Mouse (Mus musculus) heart, embryonic 12.5 days (tissue): Measurements from ENCODE around the gene Nubpl. TPM values are rescaled to one million over a fixed set of nuclear protein-coding genes. Genes with fewer than 3 reads are reported as not detected.
"Not testable (repeated sequence)": the region's sequence is repeated elsewhere in the genome, so short reads cannot be mapped to it uniquely, and the experiment has no call there.

Experiments used
- ATAC-seq: fragments of 200-750 bp; cut with Nextera tagmentation; 2 replicates; pipeline ENCODE4 v1.8.0; 2017; ENCODE audit warnings: moderate TSS enrichment, moderate library complexity; ENCODE audit not compliant: insufficient number of reproducible peaks, low FRiP score
- H3K27ac ChIP-seq: fragments of 300-500 bp; sonication (generic); 2 replicates; pipeline ENCODE4 v1.5.1; 2016; ENCODE audit warnings: mild to moderate bottlenecking, moderate library complexity; ENCODE audit not compliant: poor library complexity, severe bottlenecking
- H3K27me3 ChIP-seq: fragments of 300-500 bp; sonication (generic); replicated peaks from 2 replicates; pipeline ENCODE4 v1.6.1; 2016; ENCODE audit warnings: mild to moderate bottlenecking, moderate library complexity
- H3K36me3 ChIP-seq: fragments of 300-500 bp; sonication (generic); 2 replicates; pipeline ENCODE4 v1.6.1; 2016; ENCODE audit warnings: mild to moderate bottlenecking, moderate library complexity
- H3K4me1 ChIP-seq: fragments of 300-500 bp; sonication (generic); replicated peaks from 2 replicates; pipeline ENCODE4 v1.6.1; 2016; ENCODE audit warnings: mild to moderate bottlenecking
- H3K4me2 ChIP-seq: fragments of 300-500 bp; sonication (generic); 2 replicates; pipeline ENCODE4 v1.6.1; 2016; ENCODE audit warnings: mild to moderate bottlenecking, moderate library complexity
- H3K4me3 ChIP-seq: fragments of 300-500 bp; sonication (generic); 2 replicates; pipeline ENCODE4 v1.5.1; 2016; ENCODE audit warnings: mild to moderate bottlenecking
- H3K9ac ChIP-seq: fragments of 300-500 bp; sonication (generic); 2 replicates; pipeline ENCODE4 v1.6.1; 2016; ENCODE audit warnings: mild to moderate bottlenecking, moderate library complexity
- H3K9me3 ChIP-seq: fragments of 300-500 bp; sonication (generic); replicated peaks from 2 replicates; pipeline ENCODE4 v1.6.1; 2016; ENCODE audit warnings: mild to moderate bottlenecking, moderate library complexity
- WGBS: fragments of 180-500 bp; shearing (Covaris S2); methylation state at CpG from one replicate; pipeline ENCODE4 v1.1.7; 2016; 5-methylcytosine and 5-hydroxymethylcytosine counted together
- polyA plus RNA-seq: library from polyadenylated mRNA; unstranded; fragments of >200 nt; fragmentation: Nextera tagmentation; extraction: Ambion mirVana; gene quantifications from 2 replicates; pipeline ENCODE4 v1.2.1, GENCODE M21; 2016

Nubpl gene
- polyA plus RNA-seq, 1 experiment from 2014 or later: 11.0 TPM

DNA sequence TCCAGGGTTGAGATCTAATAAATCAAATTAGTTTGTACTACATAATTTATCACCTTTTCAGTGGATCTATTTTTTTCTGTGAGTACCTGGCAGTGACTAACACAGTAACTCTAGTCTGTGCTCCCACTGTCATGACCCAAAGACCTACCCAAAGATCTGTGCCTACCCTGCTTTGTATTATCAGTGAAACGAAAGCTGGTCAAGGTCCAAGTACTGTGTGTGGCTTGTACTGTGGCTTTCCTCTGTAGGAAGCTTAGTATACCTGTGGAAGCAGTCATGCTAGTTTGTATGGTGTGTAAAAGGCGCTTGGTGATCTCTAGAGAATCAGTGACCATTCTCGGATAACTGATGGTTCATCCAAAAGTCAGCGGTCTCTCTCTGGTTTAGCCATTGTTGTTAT is 57.4 kb downstream of the Nubpl start:
- H3K27ac ChIP-seq: no peak overlapping the region
- WGBS: 85% methylated on average over 4 of the region's 4 CpGs
- ATAC-seq: no peak
- no peak overlapping the region for H3K4me3 ChIP-seq
- no peaks in the 10 kb centered on the region for H3K9me3 ChIP-seq
- no peak overlapping the region for H3K9ac ChIP-seq
- no peaks in the 10 kb centered on the region for H3K27me3 ChIP-seq
- no peaks in the 10 kb centered on the region for H3K4me1 ChIP-seq
- no peak overlapping the region for H3K4me2 ChIP-seq
- no peaks in the 10 kb centered on the region for H3K36me3 ChIP-seq

DNA sequence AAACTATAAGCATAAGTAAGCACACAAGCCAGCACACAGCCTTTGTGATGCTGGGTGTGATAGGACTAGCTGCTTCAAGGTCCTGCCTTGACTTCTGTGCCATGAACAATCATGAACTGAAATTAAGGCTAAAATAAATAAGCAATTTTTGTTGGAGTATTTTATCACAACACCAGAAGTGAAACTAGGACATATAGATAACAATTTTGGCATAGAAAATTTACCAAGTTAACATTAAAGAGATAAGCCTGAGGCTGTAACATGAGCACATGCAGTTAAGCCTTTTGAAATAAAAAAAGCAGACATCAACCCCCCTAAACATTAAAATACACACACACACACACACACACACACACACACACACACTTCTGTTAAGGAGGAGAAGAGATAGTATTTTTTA is 66.9 kb downstream of the Nubpl start:
- Histone ChIP-seq H3K9me3 (peaks cover 6% of the 10 kb centered on the region), H3K9ac (no peak overlapping the region), H3K27ac (no peak overlapping the region), H3K36me3 (no peaks in the 10 kb centered on the region), H3K4me2 (no peak overlapping the region), H3K4me1 (no peaks in the 10 kb centered on the region), H3K4me3 (no peak overlapping the region), H3K27me3 (no peaks in the 10 kb centered on the region)
- ATAC-seq: no peak

DNA sequence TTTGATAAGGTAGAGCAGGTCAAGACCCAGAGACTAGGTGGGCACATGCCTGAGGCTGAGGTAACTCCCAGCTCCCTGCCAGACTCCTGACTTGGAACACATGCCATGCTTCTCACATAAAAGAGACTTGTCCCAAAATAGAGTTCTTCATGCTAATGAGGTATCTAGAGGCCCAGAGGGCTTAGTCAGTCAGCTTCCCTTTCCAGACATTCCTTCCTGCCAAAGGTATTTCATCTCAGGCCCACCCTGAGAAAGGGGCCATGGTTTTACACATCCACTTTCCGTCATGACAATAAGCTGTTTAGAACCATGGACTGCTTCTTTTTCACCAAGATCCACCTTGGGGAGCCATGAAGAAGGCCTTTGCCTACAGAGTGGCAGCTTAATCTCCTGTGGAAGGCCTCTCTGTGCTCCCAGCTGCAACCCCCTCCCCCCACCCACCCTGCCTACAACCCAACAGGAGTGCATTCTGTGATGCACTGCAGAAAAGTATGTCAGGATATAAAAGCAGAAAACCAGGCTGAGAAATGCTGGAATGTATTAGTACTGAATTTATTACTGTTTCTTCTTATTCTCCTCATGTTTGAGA is 88.8 kb downstream of the Nubpl start:
- Histone ChIP-seq H3K4me3 (no peak overlapping the region), H3K4me2 (no peak overlapping the region), H3K9me3 (no peaks in the 10 kb centered on the region), H3K36me3 (no peaks in the 10 kb centered on the region), H3K27ac (peak overlapping the region; percentile 78), H3K4me1 (peaks cover 11% of the 10 kb centered on the region), H3K27me3 (no peaks in the 10 kb centered on the region), H3K9ac (no peak overlapping the region)
- 31% methylated on average over 1 of the region's 1 CpGs for WGBS
- peak; percentile 36; the same call in 1 of the 2 replicates for ATAC-seq

DNA sequence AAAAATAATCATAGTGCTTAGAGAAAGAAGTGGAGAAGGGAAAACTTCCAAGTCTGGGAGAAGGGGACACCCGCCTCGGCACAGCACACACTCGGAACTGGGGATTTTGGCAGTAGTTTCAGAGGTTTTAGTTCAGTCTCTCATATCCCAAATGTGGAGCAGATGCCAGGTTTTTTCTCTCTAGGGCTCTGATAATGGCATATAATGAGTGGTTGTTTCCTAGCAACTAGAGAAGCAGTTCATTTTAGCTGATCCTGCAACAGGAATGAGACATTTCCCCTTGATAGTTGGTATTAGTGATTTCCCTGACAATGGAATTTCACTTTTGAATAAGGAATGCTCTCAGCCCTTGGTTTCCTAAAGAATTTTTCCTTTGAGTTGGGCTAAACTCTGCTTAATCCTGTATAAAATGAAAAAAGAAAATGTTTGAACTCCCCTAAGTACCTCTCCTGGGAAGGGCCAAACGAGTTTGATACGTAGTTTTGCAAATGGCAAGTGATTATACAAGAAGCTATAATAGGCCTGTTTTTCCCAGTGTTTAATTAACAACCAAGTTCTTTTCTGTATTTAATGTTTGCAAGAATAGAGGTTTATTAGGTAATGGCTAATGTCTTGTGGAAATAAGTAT is 89.5 kb downstream of the Nubpl start:
- 67% methylated on average over 5 of the region's 5 CpGs for WGBS
- Histone ChIP-seq H3K27me3 (no peaks in the 10 kb centered on the region), H3K36me3 (no peaks in the 10 kb centered on the region), H3K27ac (no peak overlapping the region), H3K4me2 (no peak overlapping the region), H3K4me1 (peaks cover 11% of the 10 kb centered on the region), H3K9ac (no peak overlapping the region), H3K4me3 (no peak overlapping the region), H3K9me3 (no peaks in the 10 kb centered on the region)
- no peak for ATAC-seq

DNA sequence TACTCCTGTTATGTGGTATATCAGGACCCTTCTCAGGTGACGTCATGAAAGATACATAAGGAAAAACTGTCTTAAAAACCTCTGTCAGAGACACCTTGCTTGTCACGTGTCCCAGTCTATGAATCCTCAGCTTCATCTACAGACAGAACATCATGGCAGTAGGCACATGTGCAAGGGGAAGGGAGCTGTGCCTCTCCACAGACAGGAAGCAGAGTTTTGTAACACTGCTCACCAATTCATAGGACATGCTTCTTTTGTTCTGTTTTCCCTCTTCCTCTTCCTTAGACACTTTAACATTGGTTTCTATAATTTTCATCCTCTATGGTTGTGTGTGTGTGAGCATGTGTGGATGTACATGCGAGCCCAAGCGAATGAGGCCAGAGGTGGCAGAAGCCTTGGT is 100.9 kb downstream of the Nubpl start:
- no peak overlapping the region for H3K9ac ChIP-seq
- 81% methylated on average over 4 of the region's 4 CpGs for WGBS
- H3K27me3 ChIP-seq: no peaks in the 10 kb centered on the region
- ATAC-seq: no peak
- no peak overlapping the region for H3K4me3 ChIP-seq
- no peaks in the 10 kb centered on the region for H3K9me3 ChIP-seq
- H3K4me2 ChIP-seq: no peak overlapping the region
- H3K36me3 ChIP-seq: no peaks in the 10 kb centered on the region
- no peak overlapping the region for H3K27ac ChIP-seq
- H3K4me1 ChIP-seq: no peaks in the 10 kb centered on the region

DNA sequence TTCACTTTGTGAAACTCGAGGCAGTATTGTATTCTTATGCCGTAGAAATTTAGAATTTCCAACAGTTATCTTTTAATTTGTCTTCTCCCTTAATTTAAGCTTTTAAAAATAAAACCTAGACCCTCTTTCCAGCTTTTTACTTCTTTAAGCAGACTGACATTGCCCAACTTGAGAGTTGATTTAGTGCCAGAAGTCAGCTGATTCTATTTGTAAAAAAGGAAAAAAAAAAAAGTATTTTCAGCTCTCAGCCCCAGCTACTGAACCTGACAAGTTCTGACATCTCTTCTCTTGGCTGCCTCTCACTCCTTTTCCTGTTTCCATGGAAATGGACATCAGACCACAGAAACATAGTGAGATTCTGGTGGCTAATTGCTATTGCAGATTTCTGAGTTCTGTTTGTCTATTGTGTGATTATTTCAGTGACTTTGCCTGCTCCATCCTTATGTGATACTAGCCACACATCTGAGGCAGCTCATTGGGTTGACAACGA is 111.6 kb downstream of the Nubpl start:
- Histone ChIP-seq H3K4me3 (no peak overlapping the region), H3K4me1 (no peaks in the 10 kb centered on the region), H3K9ac (no peak overlapping the region), H3K27ac (no peak overlapping the region), H3K9me3 (no peaks in the 10 kb centered on the region), H3K4me2 (no peak overlapping the region), H3K36me3 (no peaks in the 10 kb centered on the region), H3K27me3 (no peaks in the 10 kb centered on the region)
- no peak for ATAC-seq
- WGBS: 74% methylated on average over 3 of the region's 3 CpGs

DNA sequence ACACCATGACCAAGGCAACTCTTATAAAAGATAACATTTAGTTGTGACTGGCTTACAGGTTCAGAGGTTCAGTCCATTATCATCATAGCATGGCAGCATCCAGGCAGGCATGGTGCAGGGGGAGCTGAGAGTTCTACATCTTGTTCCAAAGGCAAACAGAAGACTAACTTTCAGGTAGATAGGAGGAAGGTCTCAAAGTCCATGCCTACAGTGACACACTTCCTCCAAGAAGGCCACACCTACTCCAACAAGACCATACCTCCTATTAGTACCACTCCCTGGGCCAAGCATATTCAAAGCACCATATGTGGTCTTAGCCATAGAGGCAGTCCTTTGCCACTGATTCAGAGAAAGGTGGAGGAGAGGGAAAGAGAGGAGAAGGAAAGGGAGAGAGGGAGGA is 113.6 kb downstream of the Nubpl start:
- H3K4me2 ChIP-seq: no peak overlapping the region
- H3K4me3 ChIP-seq: no peak overlapping the region
- ATAC-seq: no peak
- no peak overlapping the region for H3K27ac ChIP-seq
- H3K36me3 ChIP-seq: no peaks in the 10 kb centered on the region
- H3K27me3 ChIP-seq: no peaks in the 10 kb centered on the region
- no peaks in the 10 kb centered on the region for H3K4me1 ChIP-seq
- no peaks in the 10 kb centered on the region for H3K9me3 ChIP-seq
- no peak overlapping the region for H3K9ac ChIP-seq

DNA sequence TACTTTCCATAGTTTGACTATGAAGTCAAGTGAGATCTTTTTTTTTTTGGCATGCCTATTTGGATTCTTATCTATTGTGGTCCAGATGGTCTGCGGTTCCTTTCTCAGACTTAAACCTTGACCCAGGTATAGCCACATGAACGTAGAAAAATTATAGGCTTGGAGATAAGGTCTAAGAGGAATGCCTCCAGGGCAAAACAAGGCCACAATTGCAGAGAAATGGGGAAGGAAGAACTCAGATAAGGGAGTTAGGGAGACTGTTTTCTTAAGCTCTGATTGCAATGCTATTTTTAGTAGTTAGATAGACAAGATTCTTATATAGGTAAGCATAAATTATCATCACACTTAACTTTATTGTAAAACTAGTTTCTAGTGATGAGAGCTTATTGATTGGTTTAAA is 117.3 kb downstream of the Nubpl start:
- Histone ChIP-seq H3K9me3 (no peaks in the 10 kb centered on the region), H3K4me1 (no peaks in the 10 kb centered on the region), H3K9ac (no peak overlapping the region), H3K4me2 (no peak overlapping the region), H3K27me3 (no peaks in the 10 kb centered on the region), H3K36me3 (no peaks in the 10 kb centered on the region), H3K4me3 (no peak overlapping the region), H3K27ac (no peak overlapping the region)
- ATAC-seq: no peak
- 32% methylated on average over 2 of the region's 2 CpGs for WGBS

DNA sequence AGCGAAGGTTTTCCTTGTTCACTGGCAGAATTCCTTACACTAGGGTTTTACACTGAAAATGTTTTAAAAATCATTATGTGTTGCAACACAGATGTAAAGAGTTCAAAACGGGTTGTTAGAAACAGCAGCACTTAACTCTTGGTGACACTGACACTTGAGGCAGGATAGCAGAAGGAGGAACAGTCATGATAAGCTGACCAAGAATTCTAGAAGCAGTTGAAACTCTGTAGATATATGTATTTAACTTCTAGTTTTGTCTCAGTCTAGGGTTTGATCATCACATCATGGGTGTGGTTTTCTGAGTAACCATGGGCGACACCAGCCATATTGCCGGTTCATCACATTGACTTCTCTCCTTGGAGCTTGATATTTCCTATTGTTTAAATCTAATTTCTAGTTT is 127.4 kb downstream of the Nubpl start:
- H3K4me3 ChIP-seq: no peak overlapping the region
- H3K9me3 ChIP-seq: no peaks in the 10 kb centered on the region
- H3K27ac ChIP-seq: no peak overlapping the region
- H3K36me3 ChIP-seq: no peaks in the 10 kb centered on the region
- H3K27me3 ChIP-seq: no peaks in the 10 kb centered on the region
- H3K9ac ChIP-seq: no peak overlapping the region
- WGBS: 78% methylated on average over 4 of the region's 4 CpGs
- no peak overlapping the region for H3K4me2 ChIP-seq
- ATAC-seq: no peak
- H3K4me1 ChIP-seq: peaks cover 6% of the 10 kb centered on the region; the same call in 1 of the 2 replicates

DNA sequence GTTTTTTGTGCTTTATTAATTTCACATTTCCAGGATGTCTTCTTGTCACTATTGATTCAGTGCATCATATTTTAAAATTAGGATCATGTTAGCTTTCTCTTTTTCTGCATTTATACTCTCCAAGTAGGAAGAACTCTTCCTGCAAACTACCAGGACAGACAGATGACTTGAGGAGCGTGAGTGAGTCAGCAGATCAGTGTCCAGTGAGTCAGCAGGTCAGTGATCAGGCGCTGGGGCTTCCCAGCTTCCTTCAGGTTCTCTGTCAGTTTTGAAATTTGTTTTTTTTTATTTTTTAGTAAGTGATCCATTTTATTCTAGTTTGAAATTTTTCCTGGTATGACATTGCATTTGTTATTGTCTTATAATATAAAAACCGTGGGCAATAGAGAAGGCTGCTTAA is 131.2 kb downstream of the Nubpl start:
- 77% methylated on average over 3 of the region's 3 CpGs for WGBS
- no peak overlapping the region for H3K27ac ChIP-seq
- H3K36me3 ChIP-seq: no peaks in the 10 kb centered on the region
- peak; percentile 84 for ATAC-seq
- H3K4me2 ChIP-seq: no peak overlapping the region
- no peak overlapping the region for H3K4me3 ChIP-seq
- no peak overlapping the region for H3K9ac ChIP-seq
- no peaks in the 10 kb centered on the region for H3K9me3 ChIP-seq
- no peaks in the 10 kb centered on the region for H3K27me3 ChIP-seq
- peaks cover 6% of the 10 kb centered on the region; the same call in 1 of the 2 replicates for H3K4me1 ChIP-seq

DNA sequence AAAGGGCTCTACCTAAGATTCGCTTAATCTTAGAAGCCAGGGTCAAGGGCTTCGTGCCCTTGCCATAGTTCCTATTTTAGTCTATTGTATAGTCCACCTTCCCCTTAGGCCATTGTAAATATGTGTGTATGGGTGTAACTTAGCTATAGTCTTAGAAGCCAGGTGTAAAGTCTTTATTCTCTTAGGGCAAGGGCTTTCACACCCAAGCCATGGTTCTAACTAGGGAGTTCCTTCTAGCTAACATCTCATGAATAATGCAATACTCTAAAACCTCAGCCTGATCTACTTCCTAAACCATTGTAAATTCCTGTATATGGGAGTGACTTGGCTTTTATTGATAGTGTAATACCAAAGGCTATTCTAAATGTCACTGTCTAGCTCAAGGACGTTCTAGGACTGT is 134.4 kb downstream of the Nubpl start:
- not testable (repeated sequence) for H3K9me3 ChIP-seq, H3K4me3 ChIP-seq, H3K4me2 ChIP-seq, H3K27me3 ChIP-seq, H3K27ac ChIP-seq, H3K4me1 ChIP-seq, H3K9ac ChIP-seq, H3K36me3 ChIP-seq, ATAC-seq
- WGBS: 85% methylated on average over 3 of the region's 3 CpGs

DNA sequence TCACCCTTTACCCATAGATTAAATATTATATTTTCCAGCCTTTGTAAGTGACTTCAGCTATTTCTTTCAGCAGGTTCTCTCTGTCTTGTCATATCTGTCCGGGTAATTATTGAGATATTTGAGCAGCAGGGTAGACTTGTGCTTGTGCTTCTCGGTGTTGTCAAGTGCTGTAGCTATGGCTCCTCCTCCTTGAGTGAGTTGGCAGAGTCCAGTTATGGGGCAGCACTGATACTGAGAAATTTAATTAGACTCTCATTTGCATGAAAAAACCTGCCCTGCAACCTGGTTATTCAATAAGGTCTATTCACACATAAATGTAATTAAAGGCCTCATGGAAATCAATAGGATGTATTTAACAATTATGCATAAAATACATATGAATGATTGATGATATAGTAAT is 145.2 kb downstream of the Nubpl start:
- H3K27ac ChIP-seq: no peak overlapping the region
- H3K36me3 ChIP-seq: no peaks in the 10 kb centered on the region
- H3K27me3 ChIP-seq: no peaks in the 10 kb centered on the region
- H3K9ac ChIP-seq: no peak overlapping the region
- H3K4me3 ChIP-seq: no peak overlapping the region
- no peaks in the 10 kb centered on the region for H3K4me1 ChIP-seq
- H3K4me2 ChIP-seq: no peak overlapping the region
- ATAC-seq: no peak
- WGBS: 78% methylated on average over 2 of the region's 2 CpGs
- H3K9me3 ChIP-seq: no peaks in the 10 kb centered on the region
